Mouse (Mus musculus): ENCODE results near the gene Pnma3.
"Not testable (repeated sequence)": the region's sequence is repeated elsewhere in the genome, so short reads cannot be mapped to it uniquely, and the experiment has no call there.

GRCm38 (mm10) chrX:73096941-73097508 lies 32.4 kb downstream of the Pnma3 start, which contains the start of gene Xlr3a:
- not testable (repeated sequence) for TF ChIP-seq CTCF (IDR thresholded peaks at IDR 0.05; ENCODE audit: borderline replicate concordance, insufficient read depth, low read depth, low read length); POLR2A (IDR thresholded peaks at IDR 0.05; ENCODE audit: borderline replicate concordance, insufficient read depth, low read length)

All from cerebellum, adult 2 months (tissue).